In the genomic region with DNA sequence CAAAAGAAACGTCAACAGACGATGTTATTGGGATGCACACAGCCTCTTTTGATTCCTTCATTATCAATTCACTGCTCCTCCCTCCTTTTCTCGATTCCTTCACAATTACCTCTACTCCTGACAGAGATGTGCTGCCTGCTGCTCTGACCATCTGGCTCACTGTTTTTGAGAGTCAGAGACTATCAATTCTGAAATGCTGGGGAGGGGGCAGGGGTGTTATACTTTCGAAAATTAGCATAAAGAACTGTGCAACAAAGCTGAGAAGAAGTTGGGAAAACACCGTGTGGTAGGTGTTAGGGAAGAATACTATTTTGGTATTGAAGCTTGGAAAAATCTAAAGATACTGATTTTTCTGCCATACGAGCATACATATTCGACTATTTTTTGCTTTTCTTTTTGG, we compare ENCODE assay signal across 24 mouse cellular contexts.
DNase-seq lines count a peak whose midpoint lies in the region; ATAC-seq lines count a peak whose summit lies in the region.
"Had no signal": no experiment of that assay in that cellular context is flagged by ENCODE, and none has a peak within 500 bp of the region (broad histone marks: within the 10 kb centered on the region; RNA-seq: fewer than 3 reads in every experiment).

No protein-coding gene starts in this region.

- no peak overlapping the region for H3K27ac ChIP-seq in forebrain, embryonic 14.5 days (ENCODE audit: low read depth, low read length)
- no peak overlapping the region for H3K27ac ChIP-seq in forebrain, embryonic 13.5 days
- H3K27ac ChIP-seq: hindbrain, embryonic 10.5 days; hindbrain, embryonic 15.5 days; intestine, embryonic 15.5 days; limb, embryonic 12.5 days; liver, embryonic 15.5 days; neural tube, embryonic 12.5 days had no signal

- no peak overlapping the region for H3K9ac ChIP-seq in forebrain, embryonic 14.5 days (ENCODE audit: low read length)
- H3K9ac ChIP-seq in forebrain, embryonic 13.5 days = no peak overlapping the region
- H3K9ac ChIP-seq: hindbrain, embryonic 15.5 days; intestine, embryonic 15.5 days; limb, embryonic 12.5 days; liver, embryonic 15.5 days; lung, embryonic 14.5 days; neural tube, embryonic 12.5 days had no signal

- intact Hi-C loops in left cerebral cortex, postnatal 10 days (cut with DNase I) = no loop called here

- 70% methylated on average over 7 of the region's 7 CpGs for WGBS in forebrain, embryonic 14.5 days
- 67% methylated on average over 7 of the region's 7 CpGs for WGBS in forebrain, embryonic 13.5 days

- no peaks in the 10 kb centered on the region for H3K9me3 ChIP-seq in forebrain, embryonic 14.5 days (replicated peaks; ENCODE audit: control insufficient read depth, low read length)
- H3K9me3 ChIP-seq in forebrain, embryonic 13.5 days (replicated peaks) = no peaks in the 10 kb centered on the region
- H3K9me3 ChIP-seq: hindbrain, embryonic 10.5 days; hindbrain, embryonic 15.5 days; intestine, embryonic 15.5 days; limb, embryonic 12.5 days; liver, embryonic 15.5 days; neural tube, embryonic 12.5 days had no signal

- no peaks in the 10 kb centered on the region for H3K27me3 ChIP-seq in forebrain, embryonic 14.5 days (replicated peaks; ENCODE audit: control insufficient read depth, insufficient read depth, low read length)
- no peaks in the 10 kb centered on the region for H3K27me3 ChIP-seq in forebrain, embryonic 13.5 days
- H3K27me3 ChIP-seq: hindbrain, embryonic 15.5 days; intestine, embryonic 15.5 days; limb, embryonic 12.5 days; liver, embryonic 15.5 days; neural tube, embryonic 12.5 days; Patski had no signal

- no peak overlapping the region for H3K4me2 ChIP-seq in forebrain, embryonic 14.5 days (ENCODE audit: low read length)
- no peak overlapping the region for H3K4me2 ChIP-seq in forebrain, embryonic 13.5 days
- H3K4me2 ChIP-seq: hindbrain, embryonic 15.5 days; intestine, embryonic 15.5 days; limb, embryonic 12.5 days; liver, embryonic 15.5 days; lung, embryonic 14.5 days; neural tube, embryonic 12.5 days had no signal

- no peaks in the 10 kb centered on the region for H3K36me3 ChIP-seq in forebrain, embryonic 14.5 days (ENCODE audit: control insufficient read depth, insufficient read depth, low read length)
- no peaks in the 10 kb centered on the region for H3K36me3 ChIP-seq in forebrain, embryonic 13.5 days (ENCODE audit: poor library complexity, severe bottlenecking)
- H3K36me3 ChIP-seq: hindbrain, embryonic 10.5 days; hindbrain, embryonic 15.5 days; intestine, embryonic 15.5 days; limb, embryonic 12.5 days; liver, embryonic 15.5 days; neural tube, embryonic 12.5 days had no signal

- H3K4me3 ChIP-seq in forebrain, embryonic 14.5 days (ENCODE audit: low read depth, low read length) = no peak overlapping the region
- no peak overlapping the region for H3K4me3 ChIP-seq in forebrain, embryonic 13.5 days
- H3K4me3 ChIP-seq: hindbrain, embryonic 10.5 days; hindbrain, embryonic 15.5 days; intestine, embryonic 15.5 days; limb, embryonic 12.5 days; liver, embryonic 15.5 days; myocyte; neural tube, embryonic 12.5 days had no signal

- no peaks in the 10 kb centered on the region for H3K4me1 ChIP-seq in forebrain, embryonic 14.5 days (ENCODE audit: control insufficient read depth, insufficient read depth, low read length)
- H3K4me1 ChIP-seq in forebrain, embryonic 13.5 days = no peaks in the 10 kb centered on the region
- H3K4me1 ChIP-seq: hindbrain, embryonic 15.5 days; intestine, embryonic 15.5 days; limb, embryonic 12.5 days; liver, embryonic 15.5 days; neural tube, embryonic 12.5 days had no signal

- ATAC-seq in forebrain, embryonic 14.5 days = no peak
- ATAC-seq in forebrain, embryonic 13.5 days = no peak
- ATAC-seq: intestine, embryonic 15.5 days; Patski had no signal

- DNase-seq in forebrain, embryonic 14.5 days (ENCODE audit: low spot score) = peak; percentile 56
- peak; percentile 8 for DNase-seq in left cerebral cortex, adult 11 months (ENCODE audit: low spot score)
- DNase-seq in left cerebral cortex, postnatal 10 days (ENCODE audit: extremely low spot score in 1 of 2, low spot score in 2 of 2) = no peak
- peak; percentile 24 to 56 for DNase-seq in right cerebral cortex, postnatal 10 days (ENCODE audit: low spot score in 2 of 2)
- DNase-seq in right cerebral cortex, postnatal 25 days = no peak
- DNase-seq in layer of hippocampus, adult 18-20 months (ENCODE audit: low spot score in 2 of 2) = no peak
- DNase-seq: adrenal gland, postnatal 10 days; cerebellum, adult 11-12 months; cerebellum, postnatal 25 days; heart, postnatal 14 days; kidney, adult 2 months; kidney, postnatal 36 days; lung, embryonic 14.5 days; lung, postnatal 14 days; midbrain, embryonic 14.5 days had no signal

Comparison
In these comparisons a context has a peak if more than half of its experiments do, and no peak if none do; other contexts are left out.
1. DNase-seq: peak in forebrain, embryonic 14.5 days (single experiment), left cerebral cortex, adult 11 months (single experiment) and right cerebral cortex, postnatal 10 days (2 of 2); none in left cerebral cortex, postnatal 10 days (0 of 2), right cerebral cortex, postnatal 25 days (single experiment) and layer of hippocampus, adult 18-20 months (0 of 2).